Mouse (Mus musculus): ENCODE data around the gene Ankrd31.
"Not testable (repeated sequence)": the region's sequence is repeated elsewhere in the genome, so short reads cannot be mapped to it uniquely, and the experiment has no call there.

Gene Ankrd31

DNA sequence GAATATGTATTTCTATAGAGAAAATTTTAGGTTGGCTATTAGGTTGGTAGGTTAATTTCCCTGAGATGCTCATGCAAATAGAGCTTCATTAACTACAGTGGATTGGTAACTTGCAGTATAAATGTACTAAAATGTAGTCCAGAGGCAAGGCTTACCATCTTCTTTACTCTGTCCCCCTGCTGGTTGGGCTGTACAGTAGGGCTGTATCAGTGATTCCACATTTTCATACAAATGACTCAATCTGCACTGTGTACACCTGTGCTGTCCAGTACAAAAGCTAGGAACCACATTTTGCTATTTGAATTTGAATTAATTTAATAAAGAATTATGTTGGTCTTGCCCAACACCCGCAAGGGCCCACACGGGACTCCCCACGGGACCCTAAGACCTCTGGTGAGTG, 111.1 kb downstream of the Ankrd31 start:
- DNase-seq = no peak

DNA sequence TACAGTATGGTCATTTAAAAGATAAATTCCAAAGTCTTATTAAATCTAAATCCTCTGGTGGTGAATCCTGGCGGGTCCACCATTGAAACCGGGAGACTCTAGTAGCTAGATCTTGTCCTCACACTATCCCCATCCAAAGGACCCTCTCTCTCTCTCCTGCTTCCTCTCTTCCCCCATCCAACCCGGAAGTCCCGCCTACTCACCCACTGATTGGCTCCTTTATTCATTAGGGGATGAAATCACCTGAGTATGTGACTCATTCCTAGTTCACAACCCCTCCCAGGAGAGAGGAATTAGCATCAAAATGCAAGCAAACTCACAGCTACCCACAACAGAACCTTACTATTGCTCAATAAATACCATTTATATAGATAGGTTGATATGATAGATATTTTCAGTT, 122.7 kb downstream of the Ankrd31 start:
- DNase-seq = no peak

DNA sequence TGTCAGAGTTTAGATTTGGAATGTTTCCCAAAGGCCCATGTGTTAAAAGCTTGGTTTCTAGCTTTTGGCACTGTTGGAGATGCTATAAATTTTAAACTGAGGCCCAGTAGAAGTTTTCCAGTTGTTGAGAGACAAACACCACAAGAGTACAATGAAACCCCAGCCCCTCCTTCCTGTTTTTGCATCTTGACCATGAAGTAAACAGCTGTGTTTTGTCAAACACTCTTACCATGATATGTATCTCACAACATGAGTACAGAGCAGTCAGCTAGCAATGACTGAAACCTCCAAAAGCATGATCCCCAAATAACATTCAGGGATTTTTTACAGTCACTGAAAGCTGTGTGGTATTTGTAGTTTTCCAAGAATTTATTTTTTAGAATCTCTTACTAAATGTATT, 126.0 kb downstream of the Ankrd31 start:
- no peak for DNase-seq

GRCm38 (mm10) chr13:96878220-96879057, 130.4 kb downstream of the Ankrd31 start:
- DNase-seq = peak; percentile 57

DNA sequence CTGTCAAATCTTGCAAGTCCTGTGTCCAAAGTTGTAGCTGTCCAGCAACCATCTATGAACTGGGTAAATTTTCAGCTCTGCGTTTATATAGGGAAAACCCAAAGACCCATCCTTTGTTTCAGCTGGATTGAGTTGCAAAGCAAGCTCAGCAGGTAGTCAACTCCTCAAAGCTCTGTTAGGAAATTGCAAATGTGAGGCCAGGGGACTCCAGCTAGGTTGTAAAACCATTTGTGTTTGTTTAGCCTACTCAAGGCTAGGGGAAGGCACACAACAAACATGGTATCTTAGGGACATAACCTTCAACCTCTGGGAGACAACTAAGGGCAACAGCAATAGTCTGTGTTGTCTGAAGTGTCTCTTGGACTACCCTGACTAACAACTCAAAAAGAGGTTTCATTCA, 136.5 kb downstream of the Ankrd31 start:
- DNase-seq = no peak

GRCm38 (mm10) chr13:96889985-96890384, 141.9 kb downstream of the Ankrd31 start:
- DNase-seq = no peak

GRCm38 (mm10) chr13:96895144-96895543, 147.1 kb downstream of the Ankrd31 start:
- DNase-seq = no peak

DNA sequence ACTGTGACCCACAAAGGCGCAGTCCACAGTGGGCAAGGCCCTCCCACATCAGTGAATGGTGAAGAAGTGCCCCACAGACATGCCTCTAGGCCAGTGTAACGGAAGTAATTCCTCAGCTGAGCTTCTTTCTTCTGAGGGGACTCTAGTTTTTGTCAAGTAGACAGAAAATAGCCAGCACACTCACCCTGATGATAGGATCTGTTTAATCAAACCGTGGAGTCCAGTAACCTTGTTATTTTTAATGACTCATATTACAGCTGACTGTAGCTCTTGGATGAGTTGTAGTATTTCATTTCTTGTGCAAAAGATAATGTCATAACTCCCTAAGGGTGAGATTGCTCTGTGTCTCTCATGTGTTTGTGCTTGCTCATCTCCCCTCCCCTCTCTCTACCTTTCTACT, 158.6 kb downstream of the Ankrd31 start:
- DNase-seq = no peak

- no peak for DNase-seq
These were observed 163.1 kb downstream of the Ankrd31 start for GRCm38 (mm10) chr13:96911202-96911601.

- not testable (repeated sequence) for DNase-seq
These were observed 175.1 kb downstream of the Ankrd31 start for GRCm38 (mm10) chr13:96923134-96923533.

DNA sequence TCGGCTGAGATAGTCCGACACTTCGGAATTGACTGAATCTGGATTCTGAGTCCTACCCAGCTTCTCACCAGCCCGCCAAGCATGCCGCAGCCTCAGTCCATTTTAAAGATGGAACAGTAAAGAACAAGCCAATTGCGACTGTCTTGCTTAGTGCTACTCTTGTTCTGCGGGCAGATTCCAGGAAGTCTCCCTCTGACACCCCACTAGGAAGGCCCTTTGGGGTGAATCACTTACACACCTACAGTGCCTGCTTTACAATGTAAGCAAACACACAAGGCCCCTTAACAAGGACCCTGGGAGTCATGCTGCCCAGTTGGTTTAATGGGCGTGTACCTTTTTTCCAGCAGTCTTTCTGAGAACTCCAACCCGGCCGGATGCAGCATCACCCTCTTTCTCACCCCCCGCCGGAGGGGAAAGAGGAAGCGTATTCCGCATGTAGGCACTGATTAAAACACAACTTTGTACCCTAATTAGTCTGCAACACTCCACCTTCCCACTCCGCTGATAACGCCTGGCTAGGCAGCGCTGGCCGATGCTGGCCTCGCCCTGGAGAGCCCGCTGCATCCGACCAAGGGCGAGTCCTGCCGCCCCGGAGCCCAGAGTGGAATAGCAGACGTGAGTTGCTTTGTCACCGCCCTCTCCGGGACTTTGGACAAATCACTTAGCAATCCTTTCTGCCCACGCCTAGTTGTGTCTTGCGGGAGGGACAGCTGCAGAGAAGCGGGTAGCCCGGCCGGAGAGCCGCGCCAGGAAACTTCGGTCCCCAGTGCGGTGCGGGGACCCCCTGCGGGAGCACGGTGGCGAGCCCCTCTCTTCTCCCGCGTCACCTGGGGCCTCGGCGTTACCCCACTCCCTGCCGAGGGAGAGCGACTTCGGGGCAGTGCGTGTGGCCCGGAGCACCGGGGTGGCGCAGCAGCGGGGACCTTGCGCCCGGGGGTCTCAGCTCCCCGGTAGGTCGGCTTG, 176.2 kb downstream of the Ankrd31 start, which contains the start of gene Gcnt4:
Gcnt4 (plus strand) TSS at position 691 of the 963 bp plus-strand sequence.
- peak; percentile 65 for DNase-seq

DNA sequence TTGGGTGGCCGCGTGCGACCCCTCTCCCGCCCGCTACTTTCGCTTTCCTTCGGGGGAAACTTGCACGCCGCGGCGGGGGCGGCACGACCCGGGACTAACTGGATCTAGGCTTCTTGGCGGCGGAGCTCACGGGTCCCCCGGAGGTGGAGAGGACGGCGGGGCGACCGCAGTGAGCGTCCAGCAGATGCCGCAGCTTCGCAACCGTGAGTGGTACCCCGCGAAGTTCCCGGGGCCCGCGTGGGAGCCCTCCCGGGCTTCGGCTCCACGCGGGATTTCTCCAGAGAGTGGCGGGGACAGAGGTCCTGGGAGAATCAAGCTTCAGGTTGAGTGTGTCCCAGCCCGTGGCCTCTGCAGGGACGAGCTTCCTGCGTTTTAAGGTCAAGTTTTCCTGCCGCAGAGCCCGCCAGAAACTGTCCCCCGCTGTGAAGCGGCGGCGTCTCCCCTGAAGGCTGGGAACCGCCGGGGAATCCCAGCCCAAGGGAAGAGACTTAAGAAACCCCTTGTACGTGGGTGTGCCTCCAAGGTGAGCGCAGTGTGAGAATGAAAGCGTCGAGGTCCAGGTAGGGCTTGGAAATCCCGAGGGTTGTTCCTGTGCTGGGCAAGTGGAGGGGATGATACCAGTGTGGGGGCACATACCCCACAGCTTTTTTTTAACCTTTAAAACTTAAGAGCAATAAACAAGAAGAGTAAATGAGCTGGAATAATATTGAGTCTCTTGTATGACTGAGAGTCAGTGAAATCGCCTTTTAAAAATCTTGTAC, 177.1 kb downstream of the Ankrd31 start:
- no peak for DNase-seq

DNA sequence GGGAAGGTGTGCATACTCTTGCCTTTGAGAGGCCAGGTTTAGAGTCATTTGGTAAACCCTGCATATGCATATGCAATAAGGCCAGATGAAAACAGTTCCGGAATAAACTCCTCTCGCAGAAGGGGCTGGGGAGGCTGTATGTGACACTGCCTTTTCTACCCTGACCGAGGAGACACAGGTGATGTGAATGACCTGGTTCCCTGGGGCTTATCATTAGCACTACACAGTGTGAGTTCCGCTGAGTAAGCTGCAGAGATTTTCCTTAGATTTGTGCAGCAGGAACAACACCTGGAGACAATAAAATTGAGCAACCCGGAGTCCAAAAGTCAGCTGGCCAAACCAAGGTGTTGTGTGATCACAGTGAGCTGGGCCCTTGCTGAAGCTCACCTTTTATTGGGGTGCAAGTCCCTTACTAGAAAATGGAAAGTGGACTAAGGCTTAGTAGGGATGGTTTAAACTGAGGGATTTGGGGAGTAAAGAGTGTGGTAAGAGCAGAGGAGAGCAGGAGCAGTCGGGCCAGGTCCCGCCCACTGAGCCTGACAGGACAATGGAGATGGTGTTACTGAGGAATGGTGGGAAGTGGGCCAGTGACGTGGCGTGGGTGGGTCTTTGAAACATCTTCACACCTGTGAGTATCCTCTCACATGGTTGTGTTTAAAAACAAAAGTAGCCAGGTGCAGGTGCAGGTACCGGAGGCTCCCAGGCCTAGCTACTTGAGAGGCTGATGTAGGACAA, 178.1 kb downstream of the Ankrd31 start:
- no peak for DNase-seq

GRCm38 (mm10) chr13:96927781-96928180, 179.7 kb downstream of the Ankrd31 start:
- no peak for DNase-seq

DNA sequence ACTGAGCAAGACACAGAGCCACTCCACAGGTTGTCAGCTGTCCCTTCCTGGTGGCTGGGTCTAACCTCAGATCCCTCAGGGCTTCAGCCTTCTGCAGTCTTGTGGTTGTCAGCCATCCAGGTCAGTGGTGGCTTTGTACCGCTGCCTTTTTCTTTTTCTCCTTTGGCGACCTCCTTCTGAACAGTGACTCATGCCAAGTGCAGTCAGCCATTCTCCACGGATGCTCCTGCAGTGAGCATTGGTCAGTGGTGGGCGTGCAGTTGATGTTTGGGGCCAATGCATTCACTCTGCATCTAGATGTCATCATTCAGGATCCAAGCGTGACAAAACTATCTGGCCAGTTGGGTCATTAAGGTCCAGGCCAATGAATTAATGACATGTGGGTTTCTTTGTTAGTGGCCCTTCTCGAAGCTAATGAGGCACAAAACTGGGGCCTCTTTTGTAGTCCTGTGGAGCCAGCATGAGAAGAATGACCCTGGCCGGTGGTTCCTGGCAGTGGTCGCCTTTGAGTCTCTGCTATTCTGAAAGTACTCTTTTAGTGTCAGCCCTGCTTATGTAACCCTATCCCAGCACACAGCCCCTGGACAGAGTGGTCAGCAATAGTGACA, 180.5 kb downstream of the Ankrd31 start:
- no peak for DNase-seq

DNA sequence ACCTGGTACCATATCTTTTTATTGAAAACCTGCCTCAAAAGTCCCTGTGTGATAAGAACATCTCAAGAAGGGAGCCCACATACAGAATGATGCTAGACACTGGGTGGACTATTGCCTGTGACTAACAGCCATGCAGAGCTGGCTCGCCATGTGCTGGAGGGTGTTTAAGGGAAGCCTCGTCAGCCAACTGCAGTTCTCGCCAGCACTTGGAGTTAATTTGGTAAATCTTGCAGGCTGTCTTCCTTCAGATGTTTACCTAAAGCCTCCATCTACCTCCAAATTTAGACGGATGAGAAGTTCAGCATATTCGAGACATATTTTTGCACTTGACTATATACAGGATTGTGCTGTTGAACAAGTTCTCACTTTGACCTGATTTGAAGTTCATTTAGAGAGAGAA, 184.7 kb downstream of the Ankrd31 start:
- DNase-seq = peak; percentile 87

DNA sequence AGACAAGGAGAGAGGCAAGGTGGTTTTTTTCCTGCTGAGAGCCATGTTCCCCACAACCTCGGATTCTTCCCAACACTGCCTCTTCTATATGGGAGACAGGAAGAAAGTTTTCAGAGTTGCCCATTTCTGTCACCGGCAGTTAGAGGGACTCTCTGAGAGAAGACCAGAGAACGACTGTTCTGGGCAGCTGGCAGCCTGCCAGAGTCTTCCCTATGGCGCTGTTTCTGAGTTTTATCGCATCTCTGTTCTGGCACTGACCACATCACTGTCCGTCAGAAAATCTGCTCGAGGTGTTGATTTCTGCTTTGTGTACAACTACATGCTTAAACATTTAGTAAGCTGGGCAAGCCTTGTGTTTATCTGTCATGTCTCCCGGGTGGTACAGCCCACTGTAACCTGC, 185.3 kb downstream of the Ankrd31 start:
- no peak for DNase-seq

GRCm38 (mm10) chr13:96936173-96936777, 188.2 kb downstream of the Ankrd31 start:
- no peak for DNase-seq

GRCm38 (mm10) chr13:96937059-96937558, 189.0 kb downstream of the Ankrd31 start:
- no peak for DNase-seq

GRCm38 (mm10) chr13:96939680-96940079, 191.6 kb downstream of the Ankrd31 start:
- DNase-seq = no peak

- not testable (repeated sequence) for DNase-seq
These were observed 193.4 kb downstream of the Ankrd31 start for GRCm38 (mm10) chr13:96941481-96941880.

All from right cerebral cortex, adult 18-20 months (tissue).